Mouse (Mus musculus): ENCODE measurements around the gene Dennd2a. TPM values are rescaled to one million over a fixed set of nuclear protein-coding genes. Genes with fewer than 3 reads are reported as not detected.

Dennd2a gene
- polyA plus RNA-seq, 1 experiment from 2014 or later, result 37.5 TPM

- Histone ChIP-seq H3K36me3 (ENCODE audit: control insufficient read depth, insufficient read depth, low read length) (no peaks in the 10 kb centered on the region), H3K27ac (replicated peaks; ENCODE audit: low read depth, low read length) (no peak overlapping the region), H3K9me3 (ENCODE audit: control insufficient read depth, low read length) (no peaks in the 10 kb centered on the region), H3K27me3 (ENCODE audit: control insufficient read depth, insufficient read depth, low read length) (no peaks in the 10 kb centered on the region), H3K4me1 (ENCODE audit: control insufficient read depth, insufficient read depth, low read length) (peaks cover 28% of the 10 kb centered on the region), H3K4me3 (ENCODE audit: low read depth, low read length) (no peak overlapping the region), H3K9ac (ENCODE audit: low read length) (no peak overlapping the region), H3K4me2 (ENCODE audit: low read depth, severe bottlenecking) (no peak overlapping the region)
- DNase-seq (ENCODE audit: low spot score) (no peak), ATAC-seq (ENCODE audit: insufficient number of reproducible peaks, low FRiP score, low TSS enrichment, low read depth) (no peak)
- WGBS, result 94% methylated on average over 5 of the region's 5 CpGs
Observed at GRCm38 (mm10) chr6:39537276-39537675, 20.4 kb downstream of the Dennd2a start.

- Histone ChIP-seq H3K4me2 (ENCODE audit: low read depth, severe bottlenecking) (no peak overlapping the region), H3K9ac (ENCODE audit: low read length) (no peak overlapping the region), H3K36me3 (ENCODE audit: control insufficient read depth, insufficient read depth, low read length) (no peaks in the 10 kb centered on the region), H3K27me3 (ENCODE audit: control insufficient read depth, insufficient read depth, low read length) (no peaks in the 10 kb centered on the region), H3K27ac (replicated peaks; ENCODE audit: low read depth, low read length) (no peak overlapping the region), H3K4me3 (ENCODE audit: low read depth, low read length) (no peak overlapping the region), H3K9me3 (ENCODE audit: control insufficient read depth, low read length) (no peaks in the 10 kb centered on the region), H3K4me1 (ENCODE audit: control insufficient read depth, insufficient read depth, low read length) (peaks cover 27% of the 10 kb centered on the region)
- ATAC-seq (ENCODE audit: insufficient number of reproducible peaks, low FRiP score, low TSS enrichment, low read depth) (no peak), DNase-seq (ENCODE audit: low spot score) (no peak)
- WGBS, result 31% methylated on average over 1 of the region's 1 CpGs
Observed at GRCm38 (mm10) chr6:39536621-39537020, 21.0 kb downstream of the Dennd2a start.

- no peak overlapping the region for H3K27ac ChIP-seq (replicated peaks; ENCODE audit: low read depth, low read length)
- no peaks in the 10 kb centered on the region for H3K9me3 ChIP-seq (ENCODE audit: control insufficient read depth, low read length)
- H3K4me3 ChIP-seq (ENCODE audit: low read depth, low read length), result no peak overlapping the region
- ATAC-seq (ENCODE audit: insufficient number of reproducible peaks, low FRiP score, low TSS enrichment, low read depth) (no peak), DNase-seq (ENCODE audit: low spot score) (no peak)
- no peak overlapping the region for H3K4me2 ChIP-seq (ENCODE audit: low read depth, severe bottlenecking)
- H3K4me1 ChIP-seq (ENCODE audit: control insufficient read depth, insufficient read depth, low read length), result peaks cover 17% of the 10 kb centered on the region
- H3K9ac ChIP-seq (ENCODE audit: low read length), result no peak overlapping the region
- no peaks in the 10 kb centered on the region for H3K27me3 ChIP-seq (ENCODE audit: control insufficient read depth, insufficient read depth, low read length)
- no peaks in the 10 kb centered on the region for H3K36me3 ChIP-seq (ENCODE audit: control insufficient read depth, insufficient read depth, low read length)
Observed at GRCm38 (mm10) chr6:39534944-39535343, 22.7 kb downstream of the Dennd2a start.

- 42% methylated on average over 12 of the region's 12 CpGs for WGBS
- Histone ChIP-seq H3K36me3 (ENCODE audit: control insufficient read depth, insufficient read depth, low read length) (no peaks in the 10 kb centered on the region), H3K9me3 (ENCODE audit: control insufficient read depth, low read length) (no peaks in the 10 kb centered on the region), H3K27ac (replicated peaks; ENCODE audit: low read depth, low read length) (no peak overlapping the region), H3K4me2 (ENCODE audit: low read depth, severe bottlenecking) (no peak overlapping the region), H3K4me1 (ENCODE audit: control insufficient read depth, insufficient read depth, low read length) (peaks cover 11% of the 10 kb centered on the region), H3K4me3 (ENCODE audit: low read depth, low read length) (no peak overlapping the region), H3K9ac (ENCODE audit: low read length) (no peak overlapping the region), H3K27me3 (ENCODE audit: control insufficient read depth, insufficient read depth, low read length) (no peaks in the 10 kb centered on the region)
- no peak for ATAC-seq (ENCODE audit: insufficient number of reproducible peaks, low FRiP score, low TSS enrichment, low read depth)
- DNase-seq (ENCODE audit: low spot score), result no peak
Observed at GRCm38 (mm10) chr6:39528671-39529535, 28.8 kb downstream of the Dennd2a start.

- 60% methylated on average over 4 of the region's 4 CpGs for WGBS
- Histone ChIP-seq H3K27me3 (ENCODE audit: control insufficient read depth, insufficient read depth, low read length) (no peaks in the 10 kb centered on the region), H3K4me2 (ENCODE audit: low read depth, severe bottlenecking) (no peak overlapping the region), H3K27ac (replicated peaks; ENCODE audit: low read depth, low read length) (no peak overlapping the region), H3K4me3 (ENCODE audit: low read depth, low read length) (no peak overlapping the region), H3K9me3 (ENCODE audit: control insufficient read depth, low read length) (no peaks in the 10 kb centered on the region), H3K9ac (ENCODE audit: low read length) (no peak overlapping the region), H3K36me3 (ENCODE audit: control insufficient read depth, insufficient read depth, low read length) (no peaks in the 10 kb centered on the region), H3K4me1 (ENCODE audit: control insufficient read depth, insufficient read depth, low read length) (peaks cover 11% of the 10 kb centered on the region)
- no peak for DNase-seq (ENCODE audit: low spot score)
- no peak for ATAC-seq (ENCODE audit: insufficient number of reproducible peaks, low FRiP score, low TSS enrichment, low read depth)
Observed at GRCm38 (mm10) chr6:39527811-39528210, 29.9 kb downstream of the Dennd2a start.

GRCm38 (mm10) chr6:39527337-39527784, 30.3 kb downstream of the Dennd2a start:
- H3K36me3 ChIP-seq (ENCODE audit: control insufficient read depth, insufficient read depth, low read length), result peaks cover 2% of the 10 kb centered on the region
- no peak for ATAC-seq (ENCODE audit: insufficient number of reproducible peaks, low FRiP score, low TSS enrichment, low read depth)
- no peak overlapping the region for H3K4me2 ChIP-seq (ENCODE audit: low read depth, severe bottlenecking)
- no peak overlapping the region for H3K9ac ChIP-seq (ENCODE audit: low read length)
- H3K9me3 ChIP-seq (ENCODE audit: control insufficient read depth, low read length), result no peaks in the 10 kb centered on the region
- H3K27ac ChIP-seq (replicated peaks; ENCODE audit: low read depth, low read length), result no peak overlapping the region
- DNase-seq (ENCODE audit: low spot score), result no peak
- WGBS, result 90% methylated on average over 7 of the region's 7 CpGs
- H3K4me3 ChIP-seq (ENCODE audit: low read depth, low read length), result no peak overlapping the region
- no peaks in the 10 kb centered on the region for H3K27me3 ChIP-seq (ENCODE audit: control insufficient read depth, insufficient read depth, low read length)
- peaks cover 11% of the 10 kb centered on the region for H3K4me1 ChIP-seq (ENCODE audit: control insufficient read depth, insufficient read depth, low read length)

GRCm38 (mm10) chr6:39526797-39527196, 30.9 kb downstream of the Dennd2a start:
- Histone ChIP-seq H3K4me3 (ENCODE audit: low read depth, low read length) (no peak overlapping the region), H3K27me3 (ENCODE audit: control insufficient read depth, insufficient read depth, low read length) (no peaks in the 10 kb centered on the region), H3K27ac (replicated peaks; ENCODE audit: low read depth, low read length) (no peak overlapping the region), H3K9ac (ENCODE audit: low read length) (no peak overlapping the region), H3K4me2 (ENCODE audit: low read depth, severe bottlenecking) (no peak overlapping the region), H3K9me3 (ENCODE audit: control insufficient read depth, low read length) (no peaks in the 10 kb centered on the region), H3K36me3 (ENCODE audit: control insufficient read depth, insufficient read depth, low read length) (peaks cover 3% of the 10 kb centered on the region), H3K4me1 (ENCODE audit: control insufficient read depth, insufficient read depth, low read length) (peaks cover 11% of the 10 kb centered on the region)
- no peak for DNase-seq (ENCODE audit: low spot score)
- ATAC-seq (ENCODE audit: insufficient number of reproducible peaks, low FRiP score, low TSS enrichment, low read depth), result no peak
- WGBS, result 78% methylated on average over 9 of the region's 10 CpGs

GRCm38 (mm10) chr6:39523161-39523560, 34.5 kb downstream of the Dennd2a start:
- DNase-seq (ENCODE audit: low spot score) (no peak), ATAC-seq (ENCODE audit: insufficient number of reproducible peaks, low FRiP score, low TSS enrichment, low read depth) (no peak)
- H3K4me1 ChIP-seq (ENCODE audit: control insufficient read depth, insufficient read depth, low read length), result no peaks in the 10 kb centered on the region
- no peak overlapping the region for H3K27ac ChIP-seq (replicated peaks; ENCODE audit: low read depth, low read length)
- H3K4me2 ChIP-seq (ENCODE audit: low read depth, severe bottlenecking), result no peak overlapping the region
- H3K27me3 ChIP-seq (ENCODE audit: control insufficient read depth, insufficient read depth, low read length), result no peaks in the 10 kb centered on the region
- no peak overlapping the region for H3K9ac ChIP-seq (ENCODE audit: low read length)
- H3K36me3 ChIP-seq (ENCODE audit: control insufficient read depth, insufficient read depth, low read length), result peaks cover 13% of the 10 kb centered on the region
- 94% methylated on average over 13 of the region's 13 CpGs for WGBS
- H3K4me3 ChIP-seq (ENCODE audit: low read depth, low read length), result no peak overlapping the region
- no peaks in the 10 kb centered on the region for H3K9me3 ChIP-seq (ENCODE audit: control insufficient read depth, low read length)
